Mouse (Mus musculus) mouse trophoblast stem cell (cell line): ENCODE results near the gene Ltn1.

ENCODE experiments used
- in situ Hi-C, 2 experiments: fragments of 300-500 bp; cut with MseI, MboI; formaldehyde crosslinking; loops; 2 replicates in 1 of 2; 3 replicates in 1 of 2; pipeline ENCODE4 v1.15.1; 2025

The Ltn1 gene

GRCm38 (mm10) chr16:87432033-87432814, at the start of gene Ltn1:
TSS of gene Ltn1 (minus strand) at chr16:87432612.
- in situ Hi-C loops: no loop called here

GRCm38 (mm10) chr16:87470579-87470978, 38.2 kb upstream of the Ltn1 start:
- in situ Hi-C loops: no loop called here

GRCm38 (mm10) chr16:87458752-87459151, 26.3 kb upstream of the Ltn1 start:
- in situ Hi-C loops: no loop called here

GRCm38 (mm10) chr16:87455180-87455611, 22.8 kb upstream of the Ltn1 start:
- in situ Hi-C loops: no loop called here

GRCm38 (mm10) chr16:87454419-87455179, 22.2 kb upstream of the Ltn1 start, which contains the start of gene Usp16:
TSS of gene Usp16 (plus strand) at chr16:87454703.
- in situ Hi-C loops: no loop called here

- in situ Hi-C loops: no loop called here
Measured at GRCm38 (mm10) chr16:87453226-87453625, 20.8 kb upstream of the Ltn1 start.

- in situ Hi-C loops: no loop called here
Measured at GRCm38 (mm10) chr16:87445528-87445927, 13.1 kb upstream of the Ltn1 start.

GRCm38 (mm10) chr16:87445110-87445509, 12.7 kb upstream of the Ltn1 start:
- in situ Hi-C loops: no loop called here

- in situ Hi-C loops: no loop called here
Measured at GRCm38 (mm10) chr16:87444071-87444470, 11.7 kb upstream of the Ltn1 start.

- in situ Hi-C loops: no loop called here
Measured at GRCm38 (mm10) chr16:87443245-87443644, 10.8 kb upstream of the Ltn1 start.

GRCm38 (mm10) chr16:87442291-87442690, 9.9 kb upstream of the Ltn1 start:
- in situ Hi-C loops: no loop called here

GRCm38 (mm10) chr16:87441089-87441488, 8.7 kb upstream of the Ltn1 start:
- in situ Hi-C loops: no loop called here

GRCm38 (mm10) chr16:87440184-87440686, 7.8 kb upstream of the Ltn1 start, which contains the start of gene Rwdd2b:
TSS of gene Rwdd2b (minus strand) at chr16:87440573.
- in situ Hi-C loops: no loop called here

GRCm38 (mm10) chr16:87438697-87439096, 6.3 kb upstream of the Ltn1 start:
- in situ Hi-C loops: no loop called here

GRCm38 (mm10) chr16:87437096-87437495, 4.7 kb upstream of the Ltn1 start:
- in situ Hi-C loops: no loop called here

- in situ Hi-C loops: no loop called here
Measured at GRCm38 (mm10) chr16:87435411-87436205, 3.2 kb upstream of the Ltn1 start.

GRCm38 (mm10) chr16:87434946-87435345, 2.5 kb upstream of the Ltn1 start:
- in situ Hi-C loops: no loop called here

- in situ Hi-C loops: no loop called here
Measured at GRCm38 (mm10) chr16:87434266-87434665, 1.9 kb upstream of the Ltn1 start.

GRCm38 (mm10) chr16:87427516-87427915, 4.9 kb downstream of the Ltn1 start:
- in situ Hi-C loops: no loop called here

- in situ Hi-C loops: no loop called here
Measured at GRCm38 (mm10) chr16:87420662-87421061, 11.8 kb downstream of the Ltn1 start.

- in situ Hi-C loops: no loop called here
Measured at GRCm38 (mm10) chr16:87405001-87405400, 27.4 kb downstream of the Ltn1 start.
